In the genomic region with DNA sequence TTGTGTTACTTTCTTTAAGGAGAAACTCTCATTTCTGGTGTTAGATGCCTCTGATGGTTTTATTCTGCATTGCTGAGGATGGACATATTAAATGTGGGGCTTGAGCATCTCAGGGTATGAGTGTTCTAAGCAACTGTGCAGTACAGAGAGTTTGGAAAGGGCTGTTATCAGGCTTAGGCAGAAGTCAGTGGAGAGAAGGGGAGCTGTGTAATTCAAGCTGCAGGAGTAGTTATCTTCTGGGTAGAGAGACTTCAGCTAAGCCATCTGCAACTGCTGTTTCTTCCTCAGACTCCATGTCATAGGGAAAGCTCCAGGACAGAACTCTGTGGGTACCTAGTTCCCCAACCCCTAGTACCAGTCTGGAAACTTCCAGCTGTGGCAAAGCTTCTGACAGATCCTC, we compare ENCODE assay signal across 13 mouse cellular contexts.
"Had no signal": no experiment of that assay in that cellular context is flagged by ENCODE, and none has a peak within 500 bp of the region (broad histone marks: within the 10 kb centered on the region; RNA-seq: fewer than 3 reads in every experiment).

No protein-coding gene starts in this region.

- DNase-seq: kidney, adult 2 months; kidney, postnatal 25 days; lung, postnatal 14 days; right cerebral cortex, postnatal 25 days; thymus, adult 18-20 months; thymus, postnatal 14 days had no signal

- H3K27ac ChIP-seq: left cerebral cortex, adult 2 months; limb, embryonic 12.5 days; lung, embryonic 15.5 days; macrophage had no signal

- ATAC-seq: intestine, embryonic 16.5 days; midbrain, embryonic 16.5 days had no signal

- H3K4me1 ChIP-seq: limb, embryonic 12.5 days; lung, embryonic 15.5 days had no signal

- H3K27me3 ChIP-seq: limb, embryonic 12.5 days; lung, embryonic 15.5 days had no signal

- H3K4me3 ChIP-seq: left cerebral cortex, adult 2 months; limb, embryonic 12.5 days; lung, embryonic 15.5 days had no signal

- H3K9me3 ChIP-seq: limb, embryonic 12.5 days; lung, embryonic 15.5 days had no signal

- H3K36me3 ChIP-seq: limb, embryonic 12.5 days; lung, embryonic 15.5 days had no signal

- H3K9ac ChIP-seq: limb, embryonic 12.5 days; lung, embryonic 15.5 days had no signal

- H3K4me2 ChIP-seq: limb, embryonic 12.5 days; lung, embryonic 15.5 days; midbrain, embryonic 11.5 days had no signal
